Mouse (Mus musculus) kidney, adult 18-20 months (tissue): Measurements from ENCODE around the gene Sh2b3.
"Not testable (repeated sequence)": the region's sequence is repeated elsewhere in the genome, so short reads cannot be mapped to it uniquely, and the experiment has no call there.

Source experiments
- DNase-seq: peaks from one replicate; pipeline ENCODE4 v3.0.0; 2021

Gene Sh2b3

GRCm38 (mm10) chr5:121837441-121838340 is at the start of gene Sh2b3:
Gene Sh2b3 (minus strand): TSS chr5:121837646.
- no peak for DNase-seq

GRCm38 (mm10) chr5:121883356-121883755 is 45.9 kb upstream of the Sh2b3 start:
- no peak for DNase-seq

- peak; percentile 53 for DNase-seq
These were observed 41.8 kb upstream of the Sh2b3 start for GRCm38 (mm10) chr5:121879211-121879610.

GRCm38 (mm10) chr5:121878703-121879102 is 41.3 kb upstream of the Sh2b3 start:
- DNase-seq = no peak

GRCm38 (mm10) chr5:121876901-121877300 is 39.5 kb upstream of the Sh2b3 start:
- DNase-seq = no peak

GRCm38 (mm10) chr5:121875041-121875440 is 37.6 kb upstream of the Sh2b3 start:
- DNase-seq = no peak

GRCm38 (mm10) chr5:121872158-121872557 is 34.7 kb upstream of the Sh2b3 start:
- DNase-seq = peak; percentile 81

- no peak for DNase-seq
These were observed 34.1 kb upstream of the Sh2b3 start for GRCm38 (mm10) chr5:121871515-121872030.

- no peak for DNase-seq
These were observed 33.4 kb upstream of the Sh2b3 start for GRCm38 (mm10) chr5:121870832-121871231.

GRCm38 (mm10) chr5:121867963-121868362 is 30.5 kb upstream of the Sh2b3 start:
- DNase-seq = no peak

- DNase-seq = no peak
These were observed 26.9 kb upstream of the Sh2b3 start for GRCm38 (mm10) chr5:121864330-121864729.

- DNase-seq = no peak
These were observed 24.5 kb upstream of the Sh2b3 start for GRCm38 (mm10) chr5:121861964-121862363.

GRCm38 (mm10) chr5:121858427-121858826 is 21.0 kb upstream of the Sh2b3 start:
- no peak for DNase-seq

GRCm38 (mm10) chr5:121856740-121857139 is 19.3 kb upstream of the Sh2b3 start:
- no peak for DNase-seq

GRCm38 (mm10) chr5:121854768-121855167 is 17.3 kb upstream of the Sh2b3 start:
- DNase-seq = no peak

- peak; percentile 73 for DNase-seq
These were observed 16.1 kb upstream of the Sh2b3 start for GRCm38 (mm10) chr5:121853368-121854051.

- peak; percentile 58 for DNase-seq
These were observed 12.3 kb upstream of the Sh2b3 start for GRCm38 (mm10) chr5:121849478-121850349.

GRCm38 (mm10) chr5:121848743-121849142 is 11.3 kb upstream of the Sh2b3 start, which contains the start of gene Pheta1:
Gene Pheta1 (plus strand): TSS chr5:121848984.
- peak; percentile 94 for DNase-seq

GRCm38 (mm10) chr5:121848035-121848519 is 10.6 kb upstream of the Sh2b3 start:
- peak; percentile 74 for DNase-seq

GRCm38 (mm10) chr5:121847269-121847668 is 9.8 kb upstream of the Sh2b3 start:
- not testable (repeated sequence) for DNase-seq

GRCm38 (mm10) chr5:121846322-121846721 is 8.9 kb upstream of the Sh2b3 start:
- DNase-seq = no peak

GRCm38 (mm10) chr5:121845361-121845760 is 7.9 kb upstream of the Sh2b3 start:
- DNase-seq = no peak
